Mouse (Mus musculus): ENCODE measurements around the gene Rbp7. TPM values are rescaled to one million over a fixed set of nuclear protein-coding genes. Genes with fewer than 3 reads are reported as not detected.
"Not testable (repeated sequence)": the region's sequence is repeated elsewhere in the genome, so short reads cannot be mapped to it uniquely, and the experiment has no call there.

The Rbp7 gene
- polyA plus RNA-seq, 1 experiment, result not detected

- no peak for TF ChIP-seq CTCF (IDR thresholded peaks at IDR 0.05; ENCODE audit: borderline replicate concordance, insufficient read depth, low read length)
- no peak for TF ChIP-seq POLR2A (IDR thresholded peaks at IDR 0.05; ENCODE audit: low read depth, low read length)
Measured at GRCm38 (mm10) chr4:149459425-149459824, 4.6 kb upstream of the Rbp7 start.

GRCm38 (mm10) chr4:149458526-149458925, 3.7 kb upstream of the Rbp7 start:
- TF ChIP-seq CTCF (IDR thresholded peaks at IDR 0.05; ENCODE audit: borderline replicate concordance, insufficient read depth, low read length) (no peak), POLR2A (IDR thresholded peaks at IDR 0.05; ENCODE audit: low read depth, low read length) (no peak)
- H3K4me3 ChIP-seq (ENCODE audit: insufficient read depth, low read length), result no peak overlapping the region
- H3K27ac ChIP-seq (ENCODE audit: insufficient read depth, low read length), result no peak overlapping the region
- no peaks in the 10 kb centered on the region for H3K4me1 ChIP-seq (ENCODE audit: control insufficient read depth, insufficient read depth, low read length)

More at GRCm38 (mm10) chr4:149459425-149459824, 4.6 kb upstream of the Rbp7 start:
- H3K4me1 ChIP-seq (ENCODE audit: control insufficient read depth, insufficient read depth, low read length), result no peaks in the 10 kb centered on the region
- no peak overlapping the region for H3K27ac ChIP-seq (ENCODE audit: insufficient read depth, low read length)
- H3K4me3 ChIP-seq (ENCODE audit: insufficient read depth, low read length), result no peak overlapping the region

GRCm38 (mm10) chr4:149457831-149458430, 3.2 kb upstream of the Rbp7 start:
- no peak overlapping the region for H3K27ac ChIP-seq (ENCODE audit: insufficient read depth, low read length)
- H3K4me3 ChIP-seq (ENCODE audit: insufficient read depth, low read length), result no peak overlapping the region
- TF ChIP-seq POLR2A (IDR thresholded peaks at IDR 0.05; ENCODE audit: low read depth, low read length) (no peak), CTCF (IDR thresholded peaks at IDR 0.05; ENCODE audit: borderline replicate concordance, insufficient read depth, low read length) (no peak)
- H3K4me1 ChIP-seq (ENCODE audit: control insufficient read depth, insufficient read depth, low read length), result no peaks in the 10 kb centered on the region

- H3K4me3 ChIP-seq (ENCODE audit: insufficient read depth, low read length); H3K4me1 ChIP-seq (ENCODE audit: control insufficient read depth, insufficient read depth, low read length); H3K27ac ChIP-seq (ENCODE audit: insufficient read depth, low read length): not testable (repeated sequence)
Measured at GRCm38 (mm10) chr4:149457163-149457562, 2.4 kb upstream of the Rbp7 start.

GRCm38 (mm10) chr4:149454263-149454662, 515 bp downstream of the Rbp7 start:
- Histone ChIP-seq H3K27ac (ENCODE audit: insufficient read depth, low read length) (no peak overlapping the region), H3K4me1 (ENCODE audit: control insufficient read depth, insufficient read depth, low read length) (no peaks in the 10 kb centered on the region), H3K4me3 (ENCODE audit: insufficient read depth, low read length) (no peak overlapping the region)
- no peak for TF ChIP-seq POLR2A (IDR thresholded peaks at IDR 0.05; ENCODE audit: low read depth, low read length)
- no peak for TF ChIP-seq CTCF (IDR thresholded peaks at IDR 0.05; ENCODE audit: borderline replicate concordance, insufficient read depth, low read length)

- no peak overlapping the region for H3K4me3 ChIP-seq (ENCODE audit: insufficient read depth, low read length)
- TF ChIP-seq POLR2A (IDR thresholded peaks at IDR 0.05; ENCODE audit: low read depth, low read length) (no peak), CTCF (IDR thresholded peaks at IDR 0.05; ENCODE audit: borderline replicate concordance, insufficient read depth, low read length) (peak; percentile 25; the same call in 1 of the 2 replicates)
- no peak overlapping the region for H3K27ac ChIP-seq (ENCODE audit: insufficient read depth, low read length)
- H3K4me1 ChIP-seq (ENCODE audit: control insufficient read depth, insufficient read depth, low read length), result no peaks in the 10 kb centered on the region
Measured at GRCm38 (mm10) chr4:149453656-149454055, 1.1 kb downstream of the Rbp7 start.

- no peaks in the 10 kb centered on the region for H3K4me1 ChIP-seq (ENCODE audit: control insufficient read depth, insufficient read depth, low read length)
- no peak for TF ChIP-seq CTCF (IDR thresholded peaks at IDR 0.05; ENCODE audit: borderline replicate concordance, insufficient read depth, low read length)
- TF ChIP-seq POLR2A (IDR thresholded peaks at IDR 0.05; ENCODE audit: low read depth, low read length), result no peak
- H3K27ac ChIP-seq (ENCODE audit: insufficient read depth, low read length), result no peak overlapping the region
- H3K4me3 ChIP-seq (ENCODE audit: insufficient read depth, low read length), result no peak overlapping the region
Measured at GRCm38 (mm10) chr4:149450636-149451035, 4.1 kb downstream of the Rbp7 start.

- no peak overlapping the region for H3K4me3 ChIP-seq (ENCODE audit: insufficient read depth, low read length)
Measured at GRCm38 (mm10) chr4:149446309-149446708, 8.5 kb downstream of the Rbp7 start.

GRCm38 (mm10) chr4:149445868-149446267, 8.9 kb downstream of the Rbp7 start:
- H3K4me3 ChIP-seq (ENCODE audit: insufficient read depth, low read length), result no peak overlapping the region
- TF ChIP-seq CTCF (IDR thresholded peaks at IDR 0.05; ENCODE audit: borderline replicate concordance, insufficient read depth, low read length) (no peak), POLR2A (IDR thresholded peaks at IDR 0.05; ENCODE audit: low read depth, low read length) (no peak)
- peak overlapping the region; percentile 13; the same call in 1 of the 2 replicates for H3K27ac ChIP-seq (ENCODE audit: insufficient read depth, low read length)
- H3K4me1 ChIP-seq (ENCODE audit: control insufficient read depth, insufficient read depth, low read length), result peaks cover 5% of the 10 kb centered on the region

More at GRCm38 (mm10) chr4:149446309-149446708, 8.5 kb downstream of the Rbp7 start:
- H3K4me1 ChIP-seq (ENCODE audit: control insufficient read depth, insufficient read depth, low read length), result peaks cover 5% of the 10 kb centered on the region
- no peak overlapping the region for H3K27ac ChIP-seq (ENCODE audit: insufficient read depth, low read length)
- no peak for TF ChIP-seq POLR2A (IDR thresholded peaks at IDR 0.05; ENCODE audit: low read depth, low read length)
- TF ChIP-seq CTCF (IDR thresholded peaks at IDR 0.05; ENCODE audit: borderline replicate concordance, insufficient read depth, low read length), result no peak

GRCm38 (mm10) chr4:149444964-149445701, 9.6 kb downstream of the Rbp7 start:
- no peak overlapping the region for H3K4me3 ChIP-seq (ENCODE audit: insufficient read depth, low read length)
- H3K4me1 ChIP-seq (ENCODE audit: control insufficient read depth, insufficient read depth, low read length), result peaks cover 5% of the 10 kb centered on the region
- H3K27ac ChIP-seq (ENCODE audit: insufficient read depth, low read length), result peak overlapping the region; percentile 80
- TF ChIP-seq POLR2A (IDR thresholded peaks at IDR 0.05; ENCODE audit: low read depth, low read length) (peak; percentile 82), CTCF (IDR thresholded peaks at IDR 0.05; ENCODE audit: borderline replicate concordance, insufficient read depth, low read length) (peak; percentile 91)

All from embryonic fibroblast, embryonic 13.5 days (primary cell).